Mouse (Mus musculus): ENCODE measurements around the gene Dclk2.

GRCm38 (mm10) chr3:86955376-86955775, 34.7 kb upstream of the Dclk2 start:
- TF ChIP-seq CTCF (conservative IDR thresholded peaks at IDR 0.05; ENCODE audit: insufficient read depth, insufficient read length, low read depth, low read length) (no peak), POLR2A (IDR thresholded peaks at IDR 0.05; ENCODE audit: low read depth, low read length) (no peak)

Measured in kidney, adult 2 months (tissue).